Mouse (Mus musculus) hindbrain, embryonic 11.5 days (tissue): ENCODE measurements at regions not wholly inside any gene's neighbourhood (a gene's known extent, or its start where the extent isn't known, plus 50 kb on each side); places are given as distances from the start of the nearest gene placed in this dataset.

Experiments
- ATAC-seq: fragments of 200-750 bp; cut with Nextera tagmentation; 2 replicates; pipeline ENCODE4 v1.8.0; 2017; ENCODE audit warnings: mild to moderate bottlenecking, moderate TSS enrichment, moderate library complexity; ENCODE audit not compliant: low FRiP score
- DNase-seq: peaks from one replicate; pipeline ENCODE4 v3.0.0-alpha.2; 2015; ENCODE audit warnings: low spot score
- H3K27ac ChIP-seq: fragments of 300-500 bp; sonication (generic); 2 replicates; pipeline ENCODE4 v1.5.1; 2014; ENCODE audit warnings: mild to moderate bottlenecking, low read depth, low read length
- H3K27me3 ChIP-seq: fragments of 300-500 bp; sonication (generic); 2 replicates; pipeline ENCODE4 v1.6.1; 2014; ENCODE audit warnings: mild to moderate bottlenecking, low read length, moderate library complexity, mixed read lengths; ENCODE audit not compliant: control insufficient read depth, insufficient read depth
- H3K36me3 ChIP-seq: fragments of 300-500 bp; sonication (generic); 2 replicates; pipeline ENCODE4 v1.6.1; 2014; ENCODE audit warnings: mild to moderate bottlenecking, low read length, moderate library complexity, mixed read lengths; ENCODE audit not compliant: control insufficient read depth, insufficient read depth
- H3K4me1 ChIP-seq: fragments of 300-500 bp; sonication (generic); replicated peaks from 2 replicates; pipeline ENCODE4 v1.6.1; 2014; ENCODE audit warnings: low read length, mixed read lengths; ENCODE audit not compliant: control insufficient read depth, insufficient read depth
- H3K4me2 ChIP-seq: fragments of 300-500 bp; sonication (generic); replicated peaks from 2 replicates; pipeline ENCODE4 v1.6.1; 2014; ENCODE audit warnings: mild to moderate bottlenecking, low read depth, low read length
- H3K4me3 ChIP-seq: fragments of 300-500 bp; sonication (generic); 2 replicates; pipeline ENCODE4 v1.5.1; 2014; ENCODE audit warnings: low read depth, low read length
- H3K9ac ChIP-seq: fragments of 300-500 bp; sonication (generic); 2 replicates; pipeline ENCODE4 v1.6.1; 2014; ENCODE audit warnings: low read depth, low read length
- H3K9me3 ChIP-seq: fragments of 300-500 bp; sonication (generic); 2 replicates; pipeline ENCODE4 v1.6.1; 2016; ENCODE audit warnings: low read length; ENCODE audit not compliant: control insufficient read depth
- WGBS: fragments of 180-500 bp; shearing (Covaris S2); extraction: QIAGEN DNeasy Blood & Tissue Kit; methylation state at CpG from one replicate; pipeline ENCODE4 v1.1.7; 2014; 5-methylcytosine and 5-hydroxymethylcytosine counted together

DNA sequence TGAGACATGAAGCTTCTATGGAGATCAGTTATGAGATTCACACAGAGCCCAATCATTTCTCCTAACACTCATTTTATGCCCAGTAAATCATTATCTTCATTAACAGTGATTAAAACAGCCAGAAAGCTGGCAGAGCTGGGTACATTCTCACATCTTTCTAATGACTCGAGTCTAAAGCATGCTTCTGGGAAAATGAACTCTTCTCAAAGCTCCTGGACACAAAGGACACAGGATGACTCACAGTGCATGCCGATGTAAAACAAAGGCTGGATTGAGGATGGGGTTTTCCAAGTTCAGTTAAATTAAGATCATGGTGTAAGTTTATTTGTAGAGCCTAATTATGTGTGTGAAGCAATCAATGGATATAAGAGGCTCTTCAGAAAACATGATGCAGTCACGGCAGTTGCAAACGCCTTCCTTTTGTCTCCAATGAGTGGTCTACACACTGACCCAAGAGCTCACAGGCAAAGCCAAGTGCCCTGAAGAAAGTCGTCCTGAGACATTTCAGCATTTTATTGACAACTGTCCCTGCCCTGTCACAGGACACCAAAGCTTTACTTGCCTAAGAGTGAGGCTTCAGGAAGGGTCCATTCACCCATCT is 1390.7 kb downstream of the Defb40 start:
- Histone ChIP-seq H3K36me3 (no peaks in the 10 kb centered on the region), H3K4me1 (no peaks in the 10 kb centered on the region), H3K4me2 (no peak overlapping the region), H3K27me3 (no peaks in the 10 kb centered on the region), H3K9me3 (no peaks in the 10 kb centered on the region), H3K4me3 (no peak overlapping the region), H3K27ac (no peak overlapping the region), H3K9ac (no peak overlapping the region)
- ATAC-seq (no peak), DNase-seq (no peak)
- 75% methylated on average over 5 of the region's 5 CpGs for WGBS
